Mouse (Mus musculus) heart, embryonic 16.5 days (tissue): ENCODE measurements around the gene Exoc4. TPM values are rescaled to one million over a fixed set of nuclear protein-coding genes. Genes with fewer than 3 reads are reported as not detected.

Experiments used
- ATAC-seq: fragments of 200-750 bp; cut with Nextera tagmentation; replicated peaks from 2 replicates; pipeline ENCODE4 v1.8.0; 2017; ENCODE audit warnings: moderate number of reproducible peaks; ENCODE audit not compliant: insufficient read depth, low FRiP score; ENCODE audit errors: extremely low read depth
- H3K27ac ChIP-seq: fragments of 300-500 bp; sonication (generic); 2 replicates; pipeline ENCODE4 v1.5.1; 2014; ENCODE audit warnings: mild to moderate bottlenecking, low read length, control low read depth, moderate library complexity
- H3K27me3 ChIP-seq: fragments of 300-500 bp; sonication (generic); 2 replicates; pipeline ENCODE4 v1.6.1; 2014; ENCODE audit warnings: low read length, mixed read lengths; ENCODE audit not compliant: control insufficient read depth, insufficient read depth
- H3K36me3 ChIP-seq: fragments of 300-500 bp; sonication (generic); 2 replicates; pipeline ENCODE4 v1.6.1; 2014; ENCODE audit not compliant: control insufficient read depth, insufficient read depth
- H3K4me1 ChIP-seq: fragments of 300-500 bp; sonication (generic); 2 replicates; pipeline ENCODE4 v1.6.1; 2014; ENCODE audit warnings: low read length, mixed read lengths; ENCODE audit not compliant: control insufficient read depth, insufficient read depth
- H3K4me2 ChIP-seq: fragments of 300-500 bp; sonication (generic); 2 replicates; pipeline ENCODE4 v1.6.1; 2014; ENCODE audit warnings: low read depth, mild to moderate bottlenecking, control low read depth, low read length
- H3K4me3 ChIP-seq: fragments of 300-500 bp; sonication (generic); 2 replicates; pipeline ENCODE4 v1.5.1; 2014; ENCODE audit warnings: mild to moderate bottlenecking, control low read depth, low read length
- H3K9ac ChIP-seq: fragments of 300-500 bp; sonication (generic); 2 replicates; pipeline ENCODE4 v1.6.1; 2014; ENCODE audit warnings: low read length, control low read depth
- H3K9me3 ChIP-seq: fragments of 300-500 bp; sonication (generic); replicated peaks from 2 replicates; pipeline ENCODE4 v1.6.1; 2016; ENCODE audit warnings: low read length; ENCODE audit not compliant: control insufficient read depth
- WGBS: fragments of 180-500 bp; shearing (Covaris S2); extraction: QIAGEN DNeasy Blood & Tissue Kit; methylation state at CpG from one replicate; pipeline ENCODE4 v1.1.7; 2014; 5-methylcytosine and 5-hydroxymethylcytosine counted together
- polyA plus RNA-seq: library from polyadenylated mRNA; unstranded; fragments of >200 nt; fragmentation: Nextera tagmentation; extraction: Ambion mirVana; gene quantifications from 2 replicates; pipeline ENCODE4 v1.2.1, GENCODE M21; 2015

Gene Exoc4
- polyA plus RNA-seq, 1 experiment from 2014 or later = 35.1 TPM

DNA sequence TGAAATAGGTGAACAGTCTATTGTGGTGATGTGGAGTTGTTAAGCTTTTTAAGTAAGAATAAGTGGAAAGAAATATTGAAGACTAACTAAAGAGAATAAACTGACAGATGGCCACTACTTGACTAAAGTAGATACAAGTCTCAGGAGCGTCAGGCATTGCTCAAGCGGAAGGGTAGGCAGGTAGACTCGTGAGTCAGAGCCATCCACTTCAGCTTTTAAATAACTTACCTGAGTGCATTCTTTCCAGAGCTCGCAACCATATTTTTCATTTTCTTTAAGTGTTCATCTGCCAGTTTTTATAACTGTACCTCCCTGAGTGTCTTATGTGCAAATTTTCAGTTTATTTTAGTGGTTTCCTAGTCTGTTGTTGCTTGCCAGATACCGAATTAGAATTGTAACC lies 219.6 kb downstream of the Exoc4 start:
- WGBS = 88% methylated on average over 5 of the region's 5 CpGs
- no peaks in the 10 kb centered on the region for H3K4me1 ChIP-seq
- H3K9me3 ChIP-seq = no peaks in the 10 kb centered on the region
- no peaks in the 10 kb centered on the region for H3K36me3 ChIP-seq
- H3K9ac ChIP-seq = no peak overlapping the region
- no peak overlapping the region for H3K4me3 ChIP-seq
- H3K27me3 ChIP-seq = no peaks in the 10 kb centered on the region
- no peak overlapping the region for H3K4me2 ChIP-seq
- no peak for ATAC-seq
- H3K27ac ChIP-seq = no peak overlapping the region

DNA sequence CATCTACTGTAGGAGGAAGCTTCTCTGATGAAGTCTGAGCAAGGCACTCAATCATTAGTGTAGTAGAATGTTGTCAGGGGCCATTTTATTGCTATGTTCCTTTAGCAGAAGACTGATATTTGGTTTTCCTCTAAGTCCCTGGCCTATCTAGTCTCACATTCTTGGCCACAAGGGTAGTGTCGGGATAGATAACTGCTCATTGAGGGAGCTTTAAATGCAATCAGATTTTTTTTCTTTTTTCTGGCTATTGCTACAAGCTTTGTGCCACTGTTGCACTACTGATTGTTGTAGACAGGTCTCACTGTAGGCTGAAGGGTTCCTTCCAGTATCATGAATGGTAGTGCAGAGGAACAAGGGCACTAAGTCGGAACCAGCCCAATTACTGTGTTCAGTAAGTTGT lies 227.2 kb downstream of the Exoc4 start:
- no peaks in the 10 kb centered on the region for H3K27me3 ChIP-seq
- no peak for ATAC-seq
- H3K27ac ChIP-seq = no peak overlapping the region
- H3K4me2 ChIP-seq = no peak overlapping the region
- H3K4me1 ChIP-seq = no peaks in the 10 kb centered on the region
- H3K9me3 ChIP-seq = no peaks in the 10 kb centered on the region
- H3K9ac ChIP-seq = no peak overlapping the region
- H3K4me3 ChIP-seq = no peak overlapping the region
- WGBS = 80% methylated on average over 2 of the region's 2 CpGs
- no peaks in the 10 kb centered on the region for H3K36me3 ChIP-seq

DNA sequence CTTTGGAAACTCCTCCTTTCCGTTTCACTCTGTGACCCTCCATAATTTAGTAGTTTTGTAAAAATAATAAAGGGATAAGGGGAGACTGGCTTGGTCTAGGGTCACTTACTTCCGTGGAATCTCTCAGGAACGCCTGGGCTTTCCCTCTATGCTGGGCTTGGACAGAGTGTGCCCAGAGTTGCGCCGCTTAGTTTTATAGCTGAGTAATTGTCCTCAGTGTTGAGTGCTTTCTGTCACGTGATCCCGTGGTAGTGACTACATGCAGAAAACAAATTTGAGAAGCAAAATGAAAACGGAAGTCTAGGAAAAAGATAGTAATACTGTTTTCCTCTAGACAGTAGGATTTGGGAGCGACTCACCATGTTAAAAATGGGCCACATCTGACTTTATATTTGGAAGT lies 235.7 kb downstream of the Exoc4 start:
- Histone ChIP-seq H3K9me3 (no peaks in the 10 kb centered on the region), H3K4me1 (no peaks in the 10 kb centered on the region), H3K4me2 (no peak overlapping the region), H3K4me3 (no peak overlapping the region), H3K9ac (no peak overlapping the region), H3K27me3 (no peaks in the 10 kb centered on the region), H3K36me3 (no peaks in the 10 kb centered on the region), H3K27ac (no peak overlapping the region)
- 76% methylated on average over 9 of the region's 9 CpGs for WGBS
- no peak for ATAC-seq

- H3K9ac ChIP-seq = no peak overlapping the region
- no peaks in the 10 kb centered on the region for H3K4me1 ChIP-seq
- H3K9me3 ChIP-seq = no peaks in the 10 kb centered on the region
- H3K4me3 ChIP-seq = no peak overlapping the region
- no peak overlapping the region for H3K4me2 ChIP-seq
- H3K27ac ChIP-seq = no peak overlapping the region
- H3K27me3 ChIP-seq = no peaks in the 10 kb centered on the region
- WGBS = 87% methylated on average over 2 of the region's 2 CpGs
- ATAC-seq = no peak
- H3K36me3 ChIP-seq = no peaks in the 10 kb centered on the region
These were observed 240.9 kb downstream of the Exoc4 start for GRCm38 (mm10) chr6:33489788-33490187.

GRCm38 (mm10) chr6:33496141-33496855 lies 247.4 kb downstream of the Exoc4 start:
- Histone ChIP-seq H3K27ac (no peak overlapping the region), H3K27me3 (no peaks in the 10 kb centered on the region), H3K4me1 (no peaks in the 10 kb centered on the region), H3K9ac (no peak overlapping the region), H3K4me2 (no peak overlapping the region), H3K4me3 (no peak overlapping the region), H3K9me3 (no peaks in the 10 kb centered on the region), H3K36me3 (peaks cover 2% of the 10 kb centered on the region; the same call in 1 of the 2 replicates)
- 83% methylated on average over 6 of the region's 6 CpGs for WGBS
- no peak for ATAC-seq

DNA sequence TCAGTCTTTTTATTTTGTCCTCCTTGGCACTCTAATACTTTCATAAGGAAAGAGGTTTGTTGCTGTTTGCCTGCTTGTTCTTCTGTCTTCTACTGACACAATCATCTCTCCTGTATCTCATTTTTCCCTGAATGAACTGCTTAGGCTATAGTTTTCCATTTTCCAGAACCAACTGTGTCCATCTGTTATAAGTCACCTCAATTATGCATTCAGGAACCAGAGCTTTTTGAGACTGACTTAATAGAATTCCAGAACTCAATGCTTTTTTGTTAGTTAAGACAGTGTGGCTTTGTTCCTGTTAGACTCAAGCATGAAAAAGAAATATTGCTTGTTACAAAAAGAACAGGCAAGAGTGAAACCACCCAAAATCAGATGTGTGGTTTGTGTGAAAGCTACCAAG lies 248.5 kb downstream of the Exoc4 start:
- no peaks in the 10 kb centered on the region for H3K27me3 ChIP-seq
- no peak overlapping the region for H3K9ac ChIP-seq
- H3K4me1 ChIP-seq = no peaks in the 10 kb centered on the region
- H3K4me2 ChIP-seq = no peak overlapping the region
- no peak for ATAC-seq
- no peaks in the 10 kb centered on the region for H3K9me3 ChIP-seq
- no peak overlapping the region for H3K27ac ChIP-seq
- peaks cover 2% of the 10 kb centered on the region; the same call in 1 of the 2 replicates for H3K36me3 ChIP-seq
- H3K4me3 ChIP-seq = no peak overlapping the region

DNA sequence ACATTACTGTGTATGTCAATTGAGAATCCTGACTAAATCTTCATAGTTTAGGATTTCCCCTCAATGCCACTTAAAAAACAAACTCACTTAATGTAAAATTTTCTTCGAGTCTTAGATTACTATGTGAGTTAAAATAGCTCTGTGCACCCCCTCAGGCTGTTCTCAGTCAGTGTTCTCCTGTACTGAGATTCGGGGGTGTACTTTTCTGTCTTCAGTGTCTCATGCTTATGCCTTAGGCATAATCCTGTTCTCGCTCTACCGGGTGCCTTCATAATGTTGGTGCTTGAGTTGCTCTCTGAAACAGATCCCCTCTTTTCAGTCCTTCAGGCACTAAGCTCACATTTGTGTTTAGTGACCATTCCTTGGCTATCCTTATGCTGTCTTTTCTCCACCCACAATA lies 253.5 kb downstream of the Exoc4 start:
- WGBS = 86% methylated on average over 4 of the region's 4 CpGs
- no peaks in the 10 kb centered on the region for H3K27me3 ChIP-seq
- no peak overlapping the region for H3K4me3 ChIP-seq
- no peak overlapping the region for H3K27ac ChIP-seq
- H3K4me1 ChIP-seq = no peaks in the 10 kb centered on the region
- peaks cover 2% of the 10 kb centered on the region; the same call in 1 of the 2 replicates for H3K36me3 ChIP-seq
- H3K9ac ChIP-seq = no peak overlapping the region
- H3K4me2 ChIP-seq = no peak overlapping the region
- no peak for ATAC-seq
- no peaks in the 10 kb centered on the region for H3K9me3 ChIP-seq

- H3K27ac ChIP-seq = no peak overlapping the region
- H3K9me3 ChIP-seq = no peaks in the 10 kb centered on the region
- H3K27me3 ChIP-seq = no peaks in the 10 kb centered on the region
- no peak overlapping the region for H3K4me3 ChIP-seq
- H3K4me1 ChIP-seq = no peaks in the 10 kb centered on the region
- WGBS = 71% methylated on average over 3 of the region's 3 CpGs
- H3K36me3 ChIP-seq = peaks cover 2% of the 10 kb centered on the region; the same call in 1 of the 2 replicates
- H3K9ac ChIP-seq = no peak overlapping the region
- H3K4me2 ChIP-seq = no peak overlapping the region
- ATAC-seq = no peak
These were observed 254.5 kb downstream of the Exoc4 start for GRCm38 (mm10) chr6:33503381-33503780.

GRCm38 (mm10) chr6:33507134-33507533 lies 258.2 kb downstream of the Exoc4 start:
- ATAC-seq = no peak
- no peaks in the 10 kb centered on the region for H3K4me1 ChIP-seq
- no peak overlapping the region for H3K4me3 ChIP-seq
- no peaks in the 10 kb centered on the region for H3K27me3 ChIP-seq
- no peaks in the 10 kb centered on the region for H3K36me3 ChIP-seq
- H3K9me3 ChIP-seq = no peaks in the 10 kb centered on the region
- H3K9ac ChIP-seq = no peak overlapping the region
- no peak overlapping the region for H3K27ac ChIP-seq
- H3K4me2 ChIP-seq = no peak overlapping the region
